Mouse (Mus musculus) right cerebral cortex, postnatal 36 days (tissue): ENCODE measurements at regions not wholly inside any gene's neighbourhood (a gene's known extent, or its start where the extent isn't known, plus 50 kb on each side); places are given as distances from the start of the nearest gene placed in this dataset.

Source experiments
- DNase-seq, 2 experiments: peaks; one replicate each; pipeline ENCODE4 v3.0.0; 2022; ENCODE audit warnings: low spot score in 2 of 2, mixed read lengths in 1 of 2

- DNase-seq: no peak
Observed at GRCm38 (mm10) chr7:129814149-129814860, 222.6 kb downstream of the Wdr11 start.

- no peak for DNase-seq
Observed at GRCm38 (mm10) chr7:129818833-129819232, 227.2 kb downstream of the Wdr11 start.

- no peak for DNase-seq
Observed at GRCm38 (mm10) chr7:129819651-129820050, 228.0 kb downstream of the Wdr11 start.

- DNase-seq: no peak
Observed at GRCm38 (mm10) chr7:129828970-129829369, 237.3 kb downstream of the Wdr11 start.

- no peak for DNase-seq
Observed at GRCm38 (mm10) chr7:129832830-129833229, 241.2 kb downstream of the Wdr11 start.

- peak in 1 of 2 experiments; percentile 6 for DNase-seq
Observed at GRCm38 (mm10) chr7:129842303-129843122, 250.8 kb downstream of the Wdr11 start.

GRCm38 (mm10) chr7:129847136-129847535 is 255.5 kb downstream of the Wdr11 start:
- DNase-seq: no peak

- no peak for DNase-seq
Observed at GRCm38 (mm10) chr7:129853596-129853995, 261.9 kb downstream of the Wdr11 start.

- DNase-seq: no peak
Observed at GRCm38 (mm10) chr7:129854942-129855341, 263.3 kb downstream of the Wdr11 start.

- no peak for DNase-seq
Observed at GRCm38 (mm10) chr7:129862966-129863365, 271.3 kb downstream of the Wdr11 start.

- no peak for DNase-seq
Observed at GRCm38 (mm10) chr7:129865536-129865935, 273.9 kb downstream of the Wdr11 start.

GRCm38 (mm10) chr7:129872208-129872790 is 280.6 kb downstream of the Wdr11 start:
- no peak for DNase-seq

- DNase-seq: no peak
Observed at GRCm38 (mm10) chr7:129876202-129876851, 284.7 kb downstream of the Wdr11 start.

GRCm38 (mm10) chr7:129876852-129877223 is 285.2 kb downstream of the Wdr11 start:
- no peak for DNase-seq

GRCm38 (mm10) chr7:129896291-129896690 is 304.6 kb downstream of the Wdr11 start:
- no peak for DNase-seq

GRCm38 (mm10) chr7:129897511-129897910 is 305.8 kb downstream of the Wdr11 start:
- DNase-seq: no peak

- DNase-seq: no peak
Observed at GRCm38 (mm10) chr7:129902256-129902655, 310.6 kb downstream of the Wdr11 start.

- DNase-seq: no peak
Observed at GRCm38 (mm10) chr7:129903126-129903525, 311.5 kb downstream of the Wdr11 start.

GRCm38 (mm10) chr7:129906131-129906530 is 314.5 kb downstream of the Wdr11 start:
- DNase-seq: no peak

GRCm38 (mm10) chr7:129908826-129909225 is 317.2 kb downstream of the Wdr11 start:
- no peak for DNase-seq

- no peak for DNase-seq
Observed at GRCm38 (mm10) chr7:129909730-129910129, 318.1 kb downstream of the Wdr11 start.

- DNase-seq: no peak
Observed at GRCm38 (mm10) chr7:129910826-129911225, 319.2 kb downstream of the Wdr11 start.
